8 mouse cellular contexts compared by ENCODE assay signal in the genomic region with DNA sequence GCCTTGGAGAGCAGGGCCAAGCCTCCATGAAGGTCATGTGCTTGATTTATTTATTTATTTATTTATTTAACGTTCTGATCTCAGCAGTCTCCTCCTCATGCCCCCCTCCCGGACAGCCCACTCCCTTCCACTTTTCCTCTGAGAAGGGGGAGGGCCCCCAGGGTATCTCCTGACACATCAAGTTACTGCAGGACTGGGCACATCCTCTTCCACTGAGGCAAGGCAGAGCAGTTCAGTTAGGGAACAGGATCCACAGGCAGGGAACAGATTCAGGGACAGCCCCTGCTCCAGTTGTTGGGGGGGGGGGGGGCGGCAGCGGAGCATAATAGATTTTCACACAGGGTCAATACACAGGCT. TPM values are rescaled to one million over a fixed set of nuclear protein-coding genes. Genes with fewer than 3 reads are reported as not detected.
DNase-seq lines count a peak whose midpoint lies in the region; ATAC-seq lines count a peak whose summit lies in the region.

No protein-coding gene starts in this region.

- WGBS in hindbrain, embryonic 10.5 days = 71% methylated on average over 4 of the region's 4 CpGs
- 49% methylated on average over 4 of the region's 4 CpGs for WGBS in liver, embryonic 12.5 days (ENCODE audit: insufficient replicate concordance)
- WGBS in stomach, embryonic 15.5 days = 67% methylated on average over 4 of the region's 4 CpGs

- no peak overlapping the region for H3K9ac ChIP-seq in liver, embryonic 12.5 days
- no peak overlapping the region for H3K9ac ChIP-seq in stomach, embryonic 15.5 days

- H3K27me3 ChIP-seq in megakaryocyte, embryonic 14.5 days (replicated peaks) = no peaks in the 10 kb centered on the region
- no peaks in the 10 kb centered on the region for H3K27me3 ChIP-seq in hindbrain, embryonic 10.5 days (ENCODE audit: insufficient read depth, poor library complexity, severe bottlenecking)
- no peaks in the 10 kb centered on the region for H3K27me3 ChIP-seq in liver, embryonic 12.5 days (replicated peaks)
- H3K27me3 ChIP-seq in stomach, embryonic 15.5 days (replicated peaks) = no peaks in the 10 kb centered on the region

- no peak for ATAC-seq in megakaryocyte, adult 5-6 weeks (ENCODE audit: poor library complexity, severe bottlenecking)
- ATAC-seq in liver, embryonic 12.5 days = peak; percentile 36
- ATAC-seq in stomach, embryonic 15.5 days (ENCODE audit: insufficient read depth, low FRiP score, low read depth) = 0 out of 2 replicates have a peak, but pooled peaks have one; percentile 9

- peak overlapping the region; percentile 69 for H3K4me2 ChIP-seq in liver, embryonic 12.5 days
- peak overlapping the region; percentile 69 for H3K4me2 ChIP-seq in stomach, embryonic 15.5 days

- no peaks in the 10 kb centered on the region for H3K36me3 ChIP-seq in megakaryocyte, embryonic 14.5 days (replicated peaks; ENCODE audit: low read length)
- H3K36me3 ChIP-seq in hindbrain, embryonic 10.5 days = no peaks in the 10 kb centered on the region
- no peaks in the 10 kb centered on the region for H3K36me3 ChIP-seq in liver, embryonic 12.5 days
- no peaks in the 10 kb centered on the region for H3K36me3 ChIP-seq in stomach, embryonic 15.5 days

- H3K4me1 ChIP-seq in megakaryocyte, embryonic 14.5 days = peaks cover 17% of the 10 kb centered on the region
- peaks cover 13% of the 10 kb centered on the region for H3K4me1 ChIP-seq in hindbrain, embryonic 10.5 days (replicated peaks)
- peaks cover 9% of the 10 kb centered on the region for H3K4me1 ChIP-seq in liver, embryonic 12.5 days
- H3K4me1 ChIP-seq in stomach, embryonic 15.5 days = peaks cover 9% of the 10 kb centered on the region; the same call in 1 of the 2 replicates

- DNase-seq in hindbrain, embryonic 10.5 days (ENCODE audit: low spot score) = no peak
- no peak for DNase-seq in cerebellum, postnatal 10 days
- DNase-seq in right cerebral cortex, adult 18-20 months = no peak
- DNase-seq in layer of hippocampus, adult 11-12 months (ENCODE audit: low spot score) = no peak

- no peak overlapping the region for H3K27ac ChIP-seq in hindbrain, embryonic 10.5 days
- H3K27ac ChIP-seq in liver, embryonic 12.5 days = no peak overlapping the region
- H3K27ac ChIP-seq in stomach, embryonic 15.5 days = no peak overlapping the region

- no peaks in the 10 kb centered on the region for H3K9me3 ChIP-seq in megakaryocyte, embryonic 14.5 days
- H3K9me3 ChIP-seq in hindbrain, embryonic 10.5 days = no peaks in the 10 kb centered on the region
- no peaks in the 10 kb centered on the region for H3K9me3 ChIP-seq in liver, embryonic 12.5 days (replicated peaks)
- no peaks in the 10 kb centered on the region for H3K9me3 ChIP-seq in stomach, embryonic 15.5 days

- H3K4me3 ChIP-seq in megakaryocyte, embryonic 14.5 days (replicated peaks) = peak overlapping the region; percentile 83
- peak overlapping the region; percentile 48; the same call in 1 of the 2 replicates for H3K4me3 ChIP-seq in hindbrain, embryonic 10.5 days
- H3K4me3 ChIP-seq in liver, embryonic 12.5 days = no peak overlapping the region
- H3K4me3 ChIP-seq in stomach, embryonic 15.5 days (replicated peaks) = 0 out of 2 replicates have a peak overlapping the region, but pooled peaks have one; percentile 39

RNA-seq across cellular contexts. Expression of a gene that starts 40.8 kb away (rescaled TPM):
- polyA plus RNA-seq in megakaryocyte, embryonic 14.5 days (2012; ENCODE audit: insufficient read depth, low replicate concordance) = 3.1 and 5.1 TPM in 2 replicates
- 12.8 and 14.2 TPM in 2 replicates for total RNA-seq in megakaryocyte, adult 5-6 weeks (2015)
- total RNA-seq in megakaryocyte, adult 5-6 weeks (2017) = 10.8 and 12.2 TPM in 2 replicates
- 18.1 and 20.1 TPM in 2 replicates for polyA plus RNA-seq in hindbrain, embryonic 10.5 days (2016; fragmentation: Nextera tagmentation; extraction: Ambion mirVana)
- 7.4 and 7.5 TPM in 2 replicates for polyA plus RNA-seq in liver, embryonic 12.5 days (2016; fragmentation: Nextera tagmentation; extraction: Ambion mirVana)
- polyA plus RNA-seq in stomach, embryonic 15.5 days (2015; fragmentation: Nextera tagmentation; extraction: Ambion mirVana) = 10.5 and 12.3 TPM in 2 replicates
